Mouse (Mus musculus): Measurements from ENCODE around the gene Polr3a. TPM values are rescaled to one million over a fixed set of nuclear protein-coding genes. Genes with fewer than 3 reads are reported as not detected.

The Polr3a gene
- polyA plus RNA-seq, 1 experiment from 2014 or later, result 13.3 TPM

DNA sequence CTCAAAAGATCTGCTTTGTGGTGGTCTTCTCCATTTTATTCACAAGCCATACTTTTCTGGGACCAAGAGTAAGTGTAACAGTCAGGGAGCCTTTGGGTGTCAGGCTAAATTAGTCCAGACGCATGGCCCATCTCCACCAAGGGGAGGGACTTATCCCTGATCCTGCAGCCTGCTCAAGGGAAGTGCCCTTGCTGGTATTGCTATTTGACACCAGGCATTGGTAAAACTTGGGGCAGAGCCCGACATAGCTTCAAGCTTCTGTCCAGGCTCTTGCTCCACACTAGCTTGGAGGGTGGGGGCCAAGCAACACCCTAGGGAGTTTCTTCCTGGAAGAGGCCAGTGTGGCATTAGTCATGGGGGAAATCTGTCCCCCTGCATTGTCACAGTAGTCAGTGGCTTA, 23.8 kb upstream of the Polr3a start:
- Histone ChIP-seq H3K9me3 (replicated peaks; ENCODE audit: control insufficient read depth, low read length) (peaks cover 6% of the 10 kb centered on the region), H3K4me2 (ENCODE audit: low read depth, low read length) (no peak overlapping the region), H3K27ac (ENCODE audit: low read length) (no peak overlapping the region), H3K9ac (ENCODE audit: low read length) (no peak overlapping the region), H3K4me3 (ENCODE audit: low read length) (no peak overlapping the region), H3K4me1 (ENCODE audit: control insufficient read depth, insufficient read depth, low read length) (peaks cover 8% of the 10 kb centered on the region; the same call in 1 of the 2 replicates), H3K27me3 (ENCODE audit: control insufficient read depth, insufficient read depth, low read length) (no peaks in the 10 kb centered on the region), H3K36me3 (ENCODE audit: control insufficient read depth, insufficient read depth) (no peaks in the 10 kb centered on the region)
- WGBS, result 91% methylated on average over 2 of the region's 2 CpGs
- no peak for ATAC-seq (replicated peaks; ENCODE audit: extremely low read depth, insufficient read depth, low FRiP score)

DNA sequence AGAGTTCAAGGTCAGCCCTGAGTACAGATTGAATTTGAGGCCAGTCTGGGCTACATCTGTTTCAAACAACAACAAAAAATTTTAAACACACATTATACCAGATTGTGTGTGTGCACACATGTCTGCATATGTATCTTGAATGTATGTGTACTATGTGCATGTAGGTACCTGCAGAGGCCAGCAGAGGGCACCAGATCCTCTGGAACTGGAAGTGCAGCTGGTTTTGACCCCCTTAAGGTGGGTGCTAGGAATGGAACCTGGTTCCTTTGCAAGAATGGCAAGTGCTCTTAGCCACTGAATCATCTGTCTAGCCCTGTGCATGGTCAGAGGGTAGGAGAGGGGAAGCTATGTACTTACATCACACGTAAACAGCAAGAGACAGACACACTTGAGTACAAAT, 23.4 kb upstream of the Polr3a start:
- ATAC-seq (replicated peaks; ENCODE audit: extremely low read depth, insufficient read depth, low FRiP score), result no peak
- peaks cover 6% of the 10 kb centered on the region for H3K9me3 ChIP-seq (replicated peaks; ENCODE audit: control insufficient read depth, low read length)
- no peaks in the 10 kb centered on the region for H3K27me3 ChIP-seq (ENCODE audit: control insufficient read depth, insufficient read depth, low read length)
- H3K4me2 ChIP-seq (ENCODE audit: low read depth, low read length), result no peak overlapping the region
- peaks cover 8% of the 10 kb centered on the region; the same call in 1 of the 2 replicates for H3K4me1 ChIP-seq (ENCODE audit: control insufficient read depth, insufficient read depth, low read length)
- no peak overlapping the region for H3K4me3 ChIP-seq (ENCODE audit: low read length)
- H3K27ac ChIP-seq (ENCODE audit: low read length), result no peak overlapping the region
- 100% methylated on average over 1 of the region's 1 CpGs for WGBS
- no peak overlapping the region for H3K9ac ChIP-seq (ENCODE audit: low read length)
- no peaks in the 10 kb centered on the region for H3K36me3 ChIP-seq (ENCODE audit: control insufficient read depth, insufficient read depth)

DNA sequence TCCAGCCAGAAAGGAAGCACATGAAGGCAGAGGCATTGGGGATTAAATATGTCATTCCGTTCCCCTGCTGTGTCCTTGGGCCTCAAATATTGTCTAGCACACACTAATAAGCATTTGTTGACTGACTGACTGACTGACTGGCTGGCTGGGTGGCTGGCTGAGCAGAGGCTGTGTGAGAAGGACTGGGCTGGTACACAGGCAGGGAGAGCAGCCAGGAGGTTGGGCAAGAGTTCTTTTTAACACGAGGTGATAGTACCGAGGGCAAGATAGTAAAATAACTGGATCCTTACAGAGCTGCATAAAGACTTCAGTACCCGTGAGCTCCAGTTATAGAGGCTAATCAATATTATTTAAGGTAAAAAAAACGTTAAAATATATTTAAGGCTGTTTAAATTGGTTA, 22.7 kb upstream of the Polr3a start:
- 65% methylated on average over 5 of the region's 5 CpGs for WGBS
- Histone ChIP-seq H3K36me3 (ENCODE audit: control insufficient read depth, insufficient read depth) (no peaks in the 10 kb centered on the region), H3K9ac (ENCODE audit: low read length) (no peak overlapping the region), H3K27me3 (ENCODE audit: control insufficient read depth, insufficient read depth, low read length) (no peaks in the 10 kb centered on the region), H3K27ac (ENCODE audit: low read length) (no peak overlapping the region), H3K4me3 (ENCODE audit: low read length) (no peak overlapping the region), H3K4me1 (ENCODE audit: control insufficient read depth, insufficient read depth, low read length) (peaks cover 8% of the 10 kb centered on the region; the same call in 1 of the 2 replicates), H3K4me2 (ENCODE audit: low read depth, low read length) (no peak overlapping the region), H3K9me3 (replicated peaks; ENCODE audit: control insufficient read depth, low read length) (peaks cover 6% of the 10 kb centered on the region)
- no peak for ATAC-seq (replicated peaks; ENCODE audit: extremely low read depth, insufficient read depth, low FRiP score)

DNA sequence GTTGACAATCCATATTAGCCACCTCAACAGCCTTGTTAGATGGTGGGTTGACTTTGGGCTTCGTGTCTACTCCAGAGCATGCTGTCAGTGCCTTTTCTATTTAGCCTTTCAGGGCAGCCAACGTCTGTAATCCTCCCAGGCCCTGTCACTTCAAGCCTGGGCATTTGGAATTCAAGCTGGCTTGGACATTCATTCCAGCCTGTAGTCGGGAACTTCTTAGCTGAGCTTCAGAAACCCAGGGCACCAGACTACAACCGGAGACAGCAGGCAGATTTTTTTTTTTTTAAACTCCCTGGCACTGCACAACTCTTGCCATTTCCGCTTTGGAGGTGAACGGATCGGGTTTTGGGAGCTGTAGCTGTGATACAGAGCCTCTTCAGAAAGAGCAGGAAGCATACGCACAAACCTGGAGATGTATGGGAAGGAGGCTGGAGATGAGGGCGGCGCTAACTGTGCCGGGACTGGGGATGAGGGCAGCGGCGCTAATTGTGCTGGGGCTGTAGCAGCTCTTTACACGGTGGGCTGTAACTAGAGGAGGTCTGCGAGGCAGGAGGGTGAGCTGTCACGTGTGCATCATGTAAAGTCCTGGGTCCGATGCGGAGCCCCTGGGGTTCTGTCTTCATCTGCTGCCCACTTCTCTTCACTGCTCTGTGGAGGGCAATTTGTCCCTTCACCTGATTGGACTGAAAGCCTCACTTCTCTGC, 21.4 kb upstream of the Polr3a start:
- peak overlapping the region; percentile 7; the same call in 1 of the 2 replicates for H3K4me3 ChIP-seq (ENCODE audit: low read length)
- peak overlapping the region; percentile 20; the same call in 1 of the 2 replicates for H3K9ac ChIP-seq (ENCODE audit: low read length)
- H3K27ac ChIP-seq (ENCODE audit: low read length), result no peak overlapping the region
- H3K36me3 ChIP-seq (ENCODE audit: control insufficient read depth, insufficient read depth), result no peaks in the 10 kb centered on the region
- ATAC-seq (replicated peaks; ENCODE audit: extremely low read depth, insufficient read depth, low FRiP score), result no peak
- 18% methylated on average over 18 of the region's 18 CpGs for WGBS
- H3K9me3 ChIP-seq (replicated peaks; ENCODE audit: control insufficient read depth, low read length), result peaks cover 6% of the 10 kb centered on the region
- peak overlapping the region; percentile 53 for H3K4me2 ChIP-seq (ENCODE audit: low read depth, low read length)
- no peaks in the 10 kb centered on the region for H3K27me3 ChIP-seq (ENCODE audit: control insufficient read depth, insufficient read depth, low read length)
- peaks cover 8% of the 10 kb centered on the region; the same call in 1 of the 2 replicates for H3K4me1 ChIP-seq (ENCODE audit: control insufficient read depth, insufficient read depth, low read length)

DNA sequence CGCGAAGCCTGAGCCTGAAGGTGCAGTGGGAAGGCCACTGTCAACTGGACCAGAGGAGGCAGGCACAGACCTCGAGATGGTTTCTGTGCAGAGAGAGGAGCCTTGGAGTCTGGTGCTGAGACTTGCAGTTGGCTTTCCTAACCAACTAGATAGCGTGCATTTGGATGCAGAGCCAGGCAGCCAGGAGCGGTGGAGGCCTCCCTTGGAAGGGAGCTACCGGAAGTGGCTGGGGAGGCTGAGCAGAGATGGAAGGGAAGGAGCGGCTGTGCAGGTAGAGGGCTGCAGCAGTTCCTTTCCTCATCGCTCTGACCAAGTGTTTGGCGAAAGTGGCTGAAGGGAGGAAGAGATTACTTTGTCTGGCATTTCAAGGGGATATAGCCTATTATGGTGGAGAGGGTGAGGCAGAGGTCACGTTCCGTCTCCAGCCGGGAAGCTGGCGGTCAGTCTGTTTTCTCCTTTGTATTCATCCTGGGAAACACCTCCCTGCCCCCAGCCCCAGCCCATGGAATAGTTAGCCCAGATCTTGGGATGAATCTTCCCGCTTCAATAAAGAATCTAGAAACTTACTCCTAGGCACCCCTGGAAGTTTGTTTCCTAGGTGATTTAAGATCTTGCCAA, 20.7 kb upstream of the Polr3a start:
- no peak overlapping the region for H3K9ac ChIP-seq (ENCODE audit: low read length)
- 27% methylated on average over 14 of the region's 14 CpGs for WGBS
- H3K36me3 ChIP-seq (ENCODE audit: control insufficient read depth, insufficient read depth), result no peaks in the 10 kb centered on the region
- H3K27ac ChIP-seq (ENCODE audit: low read length), result no peak overlapping the region
- no peak overlapping the region for H3K4me3 ChIP-seq (ENCODE audit: low read length)
- no peak for ATAC-seq (replicated peaks; ENCODE audit: extremely low read depth, insufficient read depth, low FRiP score)
- H3K27me3 ChIP-seq (ENCODE audit: control insufficient read depth, insufficient read depth, low read length), result no peaks in the 10 kb centered on the region
- peaks cover 8% of the 10 kb centered on the region; the same call in 1 of the 2 replicates for H3K4me1 ChIP-seq (ENCODE audit: control insufficient read depth, insufficient read depth, low read length)
- 0 out of 2 replicates have a peak overlapping the region, but pooled peaks have one; percentile 14 for H3K4me2 ChIP-seq (ENCODE audit: low read depth, low read length)
- peaks cover 6% of the 10 kb centered on the region for H3K9me3 ChIP-seq (replicated peaks; ENCODE audit: control insufficient read depth, low read length)

DNA sequence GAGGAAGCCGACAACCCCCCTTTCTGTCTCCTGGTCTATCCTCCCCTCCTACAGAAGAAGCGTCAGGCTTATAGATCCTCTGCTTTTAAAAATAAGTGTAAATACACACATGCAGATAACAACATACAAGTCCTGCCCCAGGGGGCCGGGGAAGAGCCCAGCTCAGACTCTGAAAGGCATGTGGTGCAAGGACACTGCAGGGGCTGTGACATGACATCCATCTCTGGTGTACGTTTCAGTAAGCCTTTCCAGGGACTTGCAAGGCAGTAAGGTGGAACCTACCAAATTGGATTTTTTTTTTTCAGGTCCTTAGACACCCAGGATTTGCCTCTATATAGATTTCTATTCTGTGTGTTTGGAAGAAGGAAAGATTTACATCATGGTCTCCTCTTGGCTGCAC, 14.4 kb upstream of the Polr3a start:
- 51% methylated on average over 4 of the region's 4 CpGs for WGBS
- Histone ChIP-seq H3K9me3 (replicated peaks; ENCODE audit: control insufficient read depth, low read length) (no peaks in the 10 kb centered on the region; the same call in 1 of the 2 replicates), H3K4me2 (ENCODE audit: low read depth, low read length) (peak overlapping the region; percentile 57; the same call in 1 of the 2 replicates), H3K36me3 (ENCODE audit: control insufficient read depth, insufficient read depth) (peaks cover 22% of the 10 kb centered on the region), H3K9ac (ENCODE audit: low read length) (peak overlapping the region; percentile 64), H3K4me3 (ENCODE audit: low read length) (no peak overlapping the region), H3K4me1 (ENCODE audit: control insufficient read depth, insufficient read depth, low read length) (0 out of 2 replicates have a peak, but pooled peaks cover 4% of the 10 kb centered on the region), H3K27ac (ENCODE audit: low read length) (no peak overlapping the region), H3K27me3 (ENCODE audit: control insufficient read depth, insufficient read depth, low read length) (no peaks in the 10 kb centered on the region)
- no peak for ATAC-seq (replicated peaks; ENCODE audit: extremely low read depth, insufficient read depth, low FRiP score)

DNA sequence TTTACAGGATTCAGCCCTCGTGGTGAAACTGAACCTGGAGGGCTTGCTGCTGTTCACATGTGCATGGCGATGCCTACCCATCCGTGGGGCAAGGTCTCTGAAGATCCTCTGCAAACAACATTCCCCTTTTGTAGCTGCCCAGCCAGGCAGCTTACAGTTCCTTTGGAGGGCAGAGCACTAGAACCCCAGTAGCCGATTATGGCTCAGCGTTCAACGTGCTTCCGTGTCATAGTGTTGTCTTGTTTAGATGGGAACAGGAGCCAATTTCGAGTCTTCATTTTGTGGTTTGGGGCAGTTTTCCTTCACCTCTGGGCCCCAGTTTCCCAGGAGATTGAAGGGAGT, 14.0 kb upstream of the Polr3a start:
- peak overlapping the region; percentile 57 for H3K4me2 ChIP-seq (ENCODE audit: low read depth, low read length)
- no peaks in the 10 kb centered on the region; the same call in 1 of the 2 replicates for H3K9me3 ChIP-seq (replicated peaks; ENCODE audit: control insufficient read depth, low read length)
- WGBS, result 16% methylated on average over 8 of the region's 8 CpGs
- peak overlapping the region; percentile 41; the same call in 1 of the 2 replicates for H3K27ac ChIP-seq (ENCODE audit: low read length)
- peaks cover 27% of the 10 kb centered on the region for H3K36me3 ChIP-seq (ENCODE audit: control insufficient read depth, insufficient read depth)
- no peak for ATAC-seq (replicated peaks; ENCODE audit: extremely low read depth, insufficient read depth, low FRiP score)
- H3K4me1 ChIP-seq (ENCODE audit: control insufficient read depth, insufficient read depth, low read length), result 0 out of 2 replicates have a peak, but pooled peaks cover 4% of the 10 kb centered on the region
- peak overlapping the region; percentile 64 for H3K9ac ChIP-seq (ENCODE audit: low read length)
- H3K27me3 ChIP-seq (ENCODE audit: control insufficient read depth, insufficient read depth, low read length), result no peaks in the 10 kb centered on the region
- peak overlapping the region; percentile 22; the same call in 1 of the 2 replicates for H3K4me3 ChIP-seq (ENCODE audit: low read length)

DNA sequence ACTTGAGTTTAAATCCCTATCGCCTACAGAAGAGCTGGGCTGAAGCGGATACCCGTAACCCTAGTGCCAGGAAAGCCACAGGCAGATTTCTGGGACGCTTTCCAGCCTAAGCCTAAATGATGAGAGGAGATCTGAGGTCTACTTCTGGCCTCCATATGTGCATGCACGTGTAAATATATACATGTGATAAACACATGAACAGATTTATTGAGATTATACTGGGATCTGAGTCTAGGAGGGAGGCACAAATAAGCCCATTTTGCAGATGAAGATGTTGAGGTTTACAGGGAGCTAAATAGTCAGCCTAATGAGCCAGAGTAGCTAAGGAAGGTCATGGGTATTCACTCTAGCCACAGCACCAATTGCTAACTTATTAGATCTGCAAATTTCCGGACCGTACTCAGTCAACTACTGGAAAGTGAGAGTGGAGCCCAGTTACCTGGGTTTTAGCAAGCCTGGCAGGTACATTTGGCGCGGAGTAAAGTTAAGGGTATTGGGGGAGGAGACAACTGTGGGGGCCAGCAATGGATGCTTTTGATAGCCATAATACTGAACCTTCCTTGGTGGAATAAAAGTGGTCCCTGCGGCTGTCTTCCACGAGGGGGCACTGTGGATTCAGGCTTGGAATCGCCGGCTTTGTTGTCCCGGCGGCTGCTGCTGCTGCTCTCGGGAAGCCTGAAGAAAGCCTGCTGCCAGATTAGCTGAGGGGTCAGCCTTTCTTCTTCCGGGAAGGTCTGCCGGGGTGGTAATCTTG, 13.4 kb upstream of the Polr3a start:
- Histone ChIP-seq H3K27ac (ENCODE audit: low read length) (peak overlapping the region; percentile 41; the same call in 1 of the 2 replicates), H3K9ac (ENCODE audit: low read length) (peak overlapping the region; percentile 64), H3K4me3 (ENCODE audit: low read length) (peak overlapping the region; percentile 22; the same call in 1 of the 2 replicates), H3K9me3 (replicated peaks; ENCODE audit: control insufficient read depth, low read length) (no peaks in the 10 kb centered on the region; the same call in 1 of the 2 replicates), H3K4me2 (ENCODE audit: low read depth, low read length) (peak overlapping the region; percentile 57), H3K36me3 (ENCODE audit: control insufficient read depth, insufficient read depth) (peaks cover 31% of the 10 kb centered on the region), H3K4me1 (ENCODE audit: control insufficient read depth, insufficient read depth, low read length) (peaks cover 7% of the 10 kb centered on the region), H3K27me3 (ENCODE audit: control insufficient read depth, insufficient read depth, low read length) (no peaks in the 10 kb centered on the region)
- 14% methylated on average over 18 of the region's 18 CpGs for WGBS
- ATAC-seq (replicated peaks; ENCODE audit: extremely low read depth, insufficient read depth, low FRiP score), result peak; percentile 62

Measured in heart, embryonic 16.5 days (tissue).